Mouse (Mus musculus) stomach, postnatal 0 days (tissue): ENCODE measurements around the gene Usp44.

ENCODE experiments used
- CTCF ChIP-seq: IDR thresholded peaks from 2 replicates; pipeline ENCODE4 v1.5.1; 2016; ENCODE audit warnings: antibody characterized with exemption, low read depth, mild to moderate bottlenecking, moderate library complexity
- EP300 ChIP-seq: optimal IDR thresholded peaks from 2 replicates; pipeline ENCODE3; 2016; ENCODE audit warnings: antibody characterized with exemption

DNA sequence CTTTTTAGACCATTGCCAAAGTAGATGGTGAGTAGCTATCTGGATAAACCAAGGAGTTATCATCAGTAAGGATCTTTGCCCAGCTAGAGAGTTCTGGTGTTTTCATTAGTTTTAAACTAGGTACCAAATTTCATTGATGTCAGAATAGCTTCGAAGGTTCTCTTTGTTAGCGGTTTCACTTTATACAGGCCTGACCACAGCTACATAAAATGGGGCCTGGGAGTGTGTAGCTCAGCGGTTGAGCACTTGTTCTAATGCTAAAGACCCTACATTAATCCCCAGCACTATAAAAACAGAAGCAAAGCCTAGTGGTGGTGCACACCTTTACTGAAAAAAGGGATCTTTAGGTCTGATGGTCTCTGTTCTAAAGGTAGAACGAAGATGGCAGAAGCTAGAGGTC is 59.2 kb downstream of the Usp44 start:
- no peak for TF ChIP-seq EP300
- TF ChIP-seq CTCF: no peak
